8 mouse cellular contexts compared by ENCODE assay signal in the genomic region with DNA sequence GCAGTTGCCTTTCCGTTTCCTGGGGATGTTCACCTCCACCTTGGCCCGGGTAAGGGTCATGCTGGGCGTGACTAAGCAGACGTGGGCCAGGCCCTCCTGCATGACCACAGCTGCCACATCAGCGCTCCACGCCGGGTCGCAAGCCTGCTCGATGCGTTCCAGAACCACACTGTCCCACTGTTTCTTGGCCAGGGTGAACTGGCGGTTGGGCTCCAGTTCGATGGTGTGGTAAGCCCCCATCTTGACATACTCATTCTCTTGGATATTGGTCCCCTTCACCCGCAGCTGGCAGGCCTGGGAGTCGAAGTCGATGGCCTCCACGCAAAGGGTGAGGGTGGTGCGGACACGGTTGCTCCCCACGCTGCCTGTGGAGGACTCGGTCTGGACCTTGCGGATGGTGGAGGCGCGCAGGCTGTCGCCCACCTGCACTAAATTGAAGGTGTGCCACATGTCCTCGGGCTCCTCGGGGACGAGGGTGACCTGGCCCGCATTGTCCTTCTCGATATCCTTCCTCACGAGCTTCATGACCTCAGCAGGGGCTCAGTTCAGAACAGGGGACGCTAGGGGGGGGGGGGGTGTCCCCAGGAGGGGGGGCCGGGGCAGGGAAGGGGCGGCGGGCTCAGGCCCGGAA. TPM values are rescaled to one million over a fixed set of nuclear protein-coding genes. Genes with fewer than 3 reads are reported as not detected.
DNase-seq lines count a peak whose midpoint lies in the region; ATAC-seq and TF ChIP-seq lines count a peak whose summit lies in the region.

No protein-coding gene starts in this region.

- H3K4me3 ChIP-seq in forebrain, embryonic 13.5 days: peak overlapping the region; percentile 64
- peak overlapping the region; percentile 79 for H3K4me3 ChIP-seq in layer of hippocampus, adult 2 months

- 11% methylated on average over 30 of the region's 35 CpGs for WGBS in forebrain, embryonic 13.5 days

- H3K4me2 ChIP-seq in forebrain, embryonic 13.5 days: peak overlapping the region; percentile 95

- no peak overlapping the region for H3K27ac ChIP-seq in forebrain, embryonic 13.5 days
- peak overlapping the region; percentile 81 for H3K27ac ChIP-seq in layer of hippocampus, adult 2 months

- DNase-seq in gastrocnemius, adult 18-20 months (ENCODE audit: low spot score): peak; percentile 10
- DNase-seq in gastrocnemius, adult 8-10 months (ENCODE audit: low spot score in 2 of 2): no peak
- DNase-seq in c-Kit-positive CD71-positive TER-119-positive erythroid progenitor cells, embryonic 14.5 days (ENCODE audit: low spot score): peak; percentile 23
- peak; percentile 51 for DNase-seq in heart, postnatal 4 days
- peak; percentile 14 to 19 for DNase-seq in layer of hippocampus, adult 2 months (ENCODE audit: low spot score in 2 of 2)
- peak; percentile 33 for DNase-seq in lung, postnatal 10 days
- DNase-seq in retina, postnatal 1 day: peak; percentile 36

- peak overlapping the region; percentile 79 for H3K9ac ChIP-seq in forebrain, embryonic 13.5 days

- no peaks in the 10 kb centered on the region for H3K27me3 ChIP-seq in forebrain, embryonic 13.5 days

- peak; percentile 75 for ATAC-seq in forebrain, embryonic 13.5 days

- TF ChIP-seq CTCF in layer of hippocampus, adult 2 months (conservative IDR thresholded peaks at IDR 0.05): no peak

- peaks cover 30% of the 10 kb centered on the region for H3K36me3 ChIP-seq in forebrain, embryonic 13.5 days (ENCODE audit: poor library complexity, severe bottlenecking)

- H3K4me1 ChIP-seq in forebrain, embryonic 13.5 days: peaks cover 22% of the 10 kb centered on the region

- H3K9me3 ChIP-seq in forebrain, embryonic 13.5 days (replicated peaks): peaks cover 4% of the 10 kb centered on the region; the same call in 1 of the 2 replicates

RNA-seq across cellular contexts. Expression of a gene that starts 0.5 kb away (rescaled TPM):
- total RNA-seq in gastrocnemius, adult 18-20 months (2021): 10 to 100 TPM; 10.3 to 11.1 TPM
- 10 to 100 TPM in 1 of 4 experiments, 1 to 10 TPM in 3; 7.9 to 10.0 (median 9.2) TPM for total RNA-seq in gastrocnemius, adult 8-10 months (2022)
- polyA plus RNA-seq in forebrain, embryonic 13.5 days (2015; fragmentation: Nextera tagmentation; extraction: Ambion mirVana): 4.3 and 4.5 TPM in 2 replicates
- 10 to 100 TPM; 34.5 to 37.0 TPM for total RNA-seq in heart, postnatal 4 days (2021)
- 10 to 100 TPM; 19.8 to 22.5 TPM for total RNA-seq in layer of hippocampus, adult 2 months (2021)

RNA-seq across cellular contexts. Expression of a gene that starts 12.2 kb away (rescaled TPM):
- total RNA-seq in gastrocnemius, adult 18-20 months (2021): 1 to 10 TPM; 1.5 to 1.6 TPM
- 1 to 10 TPM; 2.0 to 3.2 (median 2.3) TPM for total RNA-seq in gastrocnemius, adult 8-10 months (2022)
- 2.7 and 2.8 TPM in 2 replicates for polyA plus RNA-seq in forebrain, embryonic 13.5 days (2015; fragmentation: Nextera tagmentation; extraction: Ambion mirVana)
- total RNA-seq in heart, postnatal 4 days (2021): 10 to 100 TPM; 25.0 to 27.5 TPM
- 1 to 10 TPM; 1.5 to 4.1 TPM for total RNA-seq in layer of hippocampus, adult 2 months (2021)

RNA-seq across cellular contexts. Expression of a gene that starts 12.3 kb away (rescaled TPM):
- 1 to 10 TPM; 8.0 to 8.4 TPM for total RNA-seq in gastrocnemius, adult 18-20 months (2021)
- total RNA-seq in gastrocnemius, adult 8-10 months (2022): 1 to 10 TPM; 5.5 to 6.9 (median 6.5) TPM
- polyA plus RNA-seq in forebrain, embryonic 13.5 days (2015; fragmentation: Nextera tagmentation; extraction: Ambion mirVana): 5.3 and 5.6 TPM in 2 replicates
- total RNA-seq in heart, postnatal 4 days (2021): 10 to 100 TPM; 82.4 to 86.8 TPM
- 1 to 10 TPM; 5.3 to 7.1 TPM for total RNA-seq in layer of hippocampus, adult 2 months (2021)

Comparison
In these comparisons a context has a peak if more than half of its experiments do, and no peak if none do; other contexts are left out.
1. DNase-seq: peak in gastrocnemius, adult 18-20 months (single experiment), c-Kit-positive CD71-positive TER-119-positive erythroid progenitor cells, embryonic 14.5 days (single experiment), heart, postnatal 4 days (single experiment), layer of hippocampus, adult 2 months (2 of 2), lung, postnatal 10 days (single experiment) and retina, postnatal 1 day (single experiment); none in gastrocnemius, adult 8-10 months (0 of 2).
2. RNA of a gene that starts 12.2 kb away (total RNA-seq): 25.0 to 27.5 TPM in heart, postnatal 4 days; 1.5 to 4.1 TPM in layer of hippocampus, adult 2 months, 2.0 to 3.2 TPM in gastrocnemius, adult 8-10 months and 1.5 to 1.6 TPM in gastrocnemius, adult 18-20 months; every median in the first group is over 4 times any median in the second.
3. RNA of a gene that starts 12.3 kb away (total RNA-seq): 82.4 to 86.8 TPM in heart, postnatal 4 days; 8.0 to 8.4 TPM in gastrocnemius, adult 18-20 months, 5.3 to 7.1 TPM in layer of hippocampus, adult 2 months and 5.5 to 6.9 TPM in gastrocnemius, adult 8-10 months; every median in the first group is over 4 times any median in the second.